Mouse (Mus musculus): Measurements from ENCODE around the gene Apcs.

DNA sequence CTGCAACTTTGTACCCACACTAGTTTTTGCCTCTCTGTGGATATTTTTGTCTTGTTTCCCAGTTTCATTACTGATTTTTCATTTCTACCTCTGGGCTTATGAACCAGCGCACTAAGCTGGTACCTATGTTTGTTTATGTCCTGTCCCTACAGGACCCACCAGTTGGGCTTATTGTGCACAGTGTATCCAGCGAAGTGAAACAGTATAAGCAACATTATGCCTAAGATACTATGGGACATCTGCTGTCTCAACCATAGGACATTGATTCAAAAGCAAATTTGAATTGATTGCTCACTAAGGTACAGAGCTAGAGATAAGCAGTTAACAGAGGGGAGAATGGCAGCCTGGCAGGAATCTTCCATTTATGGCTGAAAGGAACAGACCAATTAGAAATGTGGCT lies 46.7 kb downstream of the Apcs start:
- TF ChIP-seq CTCF (IDR thresholded peaks at IDR 0.05): no peak
- no peak for TF ChIP-seq EP300 (IDR thresholded peaks at IDR 0.05)
